Mouse (Mus musculus) layer of hippocampus, adult 8-10 months (tissue): Measurements from ENCODE around the gene Pyy. TPM values are rescaled to one million over a fixed set of nuclear protein-coding genes. Genes with fewer than 3 reads are reported as not detected.

Experiments
- total RNA-seq, 4 experiments: library from RNA; stranded (reverse); gene quantifications; 2 replicates each; pipeline ENCODE4 v1.2.4; 2022

Gene Pyy
- total RNA-seq, 4 experiments from 2014 or later = not detected

Other genes with a start within 250 kb of the Pyy start
- gene Meox1, start 213.5 kb downstream of the Pyy start, total RNA-seq = 1 to 10 TPM in 1 of 4 experiments, under 1 TPM in 3; 0.86 to 1.1 (median 0.87) TPM
- gene Sost, start 140.8 kb downstream of the Pyy start, total RNA-seq = under 1 TPM in 1 of 4 experiments, not detected in 3; 0.22 TPM
- not detected for gene Cfap97d1, start 123.6 kb downstream of the Pyy start, total RNA-seq
- gene Dusp3, start 120.8 kb downstream of the Pyy start, total RNA-seq = 100 to 1,000 TPM; 151 to 190 (median 164) TPM
- 100 to 1,000 TPM in 1 of 4 experiments, 10 to 100 TPM in 3; 88.8 to 102 (median 95.8) TPM for gene Mpp3, start 79.4 kb downstream of the Pyy start, total RNA-seq
- gene Cd300lg, start 66.3 kb downstream of the Pyy start, total RNA-seq = not detected
- gene Mpp2, start 19.3 kb downstream of the Pyy start, total RNA-seq = 100 to 1,000 TPM; 118 to 152 (median 135) TPM
- not detected for gene Ppy, start 6.5 kb downstream of the Pyy start, total RNA-seq
- under 1 TPM in 1 of 4 experiments, not detected in 3; 0.29 TPM for gene Nags, start 37.7 kb upstream of the Pyy start, total RNA-seq
- gene Tmem101, start 48.6 kb upstream of the Pyy start, total RNA-seq = 10 to 100 TPM; 22.6 to 27.3 (median 25.1) TPM
- gene Lsm12, start 77.5 kb upstream of the Pyy start, total RNA-seq = 10 to 100 TPM; 53.5 to 61.6 (median 58.8) TPM
- 10 to 100 TPM; 66.0 to 74.2 (median 70.4) TPM for gene G6pc3, start 81.8 kb upstream of the Pyy start, total RNA-seq
- 100 to 1,000 TPM; 219 to 252 (median 232) TPM for gene Hdac5, start 122.3 kb upstream of the Pyy start, total RNA-seq
- gene BC030867, start 141.1 kb upstream of the Pyy start, total RNA-seq = 1 to 10 TPM in 1 of 4 experiments, under 1 TPM in 3; 0.62 to 1.2 (median 0.64) TPM
- gene Asb16, start 160.9 kb upstream of the Pyy start, total RNA-seq = 1 to 10 TPM; 2.1 to 2.4 (median 2.2) TPM
- gene Tmub2, start 177.1 kb upstream of the Pyy start, total RNA-seq = 10 to 100 TPM; 61.4 to 72.0 (median 67.7) TPM
- 100 to 1,000 TPM; 153 to 169 (median 157) TPM for gene Atxn7l3, start 188.8 kb upstream of the Pyy start, total RNA-seq
- 100 to 1,000 TPM; 106 to 122 (median 120) TPM for gene Ubtf, start 211.9 kb upstream of the Pyy start, total RNA-seq